Mouse (Mus musculus) common myeloid progenitor, adult 5-6 weeks (primary cell): Measurements from ENCODE around the gene Pabpc5. TPM values are rescaled to one million over a fixed set of nuclear protein-coding genes. Genes with fewer than 3 reads are reported as not detected.

Experiments used
- ATAC-seq: replicated peaks from 2 replicates; pipeline ENCODE4 v1.8.0; 2016; ENCODE audit warnings: low read depth, mild to moderate bottlenecking, moderate TSS enrichment, inconsistent platforms; ENCODE audit not compliant: poor library complexity, severe bottlenecking
- total RNA-seq: library from RNA; stranded (forward); fragments of 200-1000, 187-1606 nt; gene quantifications from 2 replicates; pipeline ENCODE4 v1.2.3, GENCODE M21; 2017

Gene Pabpc5
- total RNA-seq = not detected in 2 replicates

DNA sequence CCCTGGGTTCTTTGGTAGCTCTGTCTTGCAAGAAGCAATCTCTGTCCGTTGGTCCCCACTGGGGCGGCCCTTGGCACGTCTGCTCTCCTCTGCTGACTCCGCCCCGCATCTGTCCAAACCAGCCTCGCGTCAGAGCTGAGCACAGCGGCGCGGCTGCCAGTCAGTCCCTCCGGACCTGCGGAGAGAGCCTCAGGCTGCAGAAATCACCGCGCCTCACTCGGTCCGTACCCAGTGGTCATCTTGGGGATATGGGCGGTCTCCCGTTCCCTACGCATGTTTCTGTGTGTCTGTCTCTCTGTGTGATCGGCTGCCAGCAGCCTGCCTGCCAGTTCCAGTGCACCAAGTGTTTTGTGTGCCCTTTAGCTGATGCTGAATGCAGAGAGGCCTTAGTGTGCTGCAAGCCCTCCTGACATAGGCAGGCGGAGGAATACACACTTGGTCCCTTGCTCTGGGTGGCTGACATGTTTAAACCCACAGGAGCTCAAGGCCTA lies at the start of gene Pabpc5:
Pabpc5 (plus strand) TSS at position 116 of the 491 bp plus-strand sequence.
- ATAC-seq = no peak

DNA sequence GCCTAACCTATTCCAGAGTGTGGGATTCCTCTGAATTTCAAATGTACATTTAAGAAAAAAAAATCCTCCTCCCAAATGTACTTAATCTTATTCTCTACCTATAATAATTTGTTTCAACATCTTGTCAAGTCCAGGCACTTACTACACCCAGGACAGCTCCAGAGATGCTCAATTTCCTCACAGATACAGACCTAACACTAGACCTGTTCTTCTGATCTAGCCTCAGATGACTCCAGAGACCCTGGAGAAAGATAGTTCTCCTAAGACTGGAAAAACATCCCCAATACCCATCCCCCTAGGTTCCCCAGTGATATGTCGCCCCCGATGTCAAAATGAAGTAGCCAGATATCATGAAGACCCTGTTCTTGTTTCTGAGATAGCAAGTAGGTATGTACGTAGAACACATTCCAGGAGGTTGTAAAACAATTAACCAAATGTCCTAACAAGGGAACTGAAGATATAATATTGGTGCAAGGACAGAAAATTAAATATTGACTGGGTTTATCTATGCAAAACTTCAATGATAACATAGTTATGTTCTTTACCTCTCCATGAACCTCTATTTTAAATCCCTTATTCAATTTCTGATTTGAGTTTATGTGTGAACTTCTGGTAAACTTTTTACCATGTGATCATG lies 39.9 kb upstream of the Pabpc5 start:
- ATAC-seq = no peak

DNA sequence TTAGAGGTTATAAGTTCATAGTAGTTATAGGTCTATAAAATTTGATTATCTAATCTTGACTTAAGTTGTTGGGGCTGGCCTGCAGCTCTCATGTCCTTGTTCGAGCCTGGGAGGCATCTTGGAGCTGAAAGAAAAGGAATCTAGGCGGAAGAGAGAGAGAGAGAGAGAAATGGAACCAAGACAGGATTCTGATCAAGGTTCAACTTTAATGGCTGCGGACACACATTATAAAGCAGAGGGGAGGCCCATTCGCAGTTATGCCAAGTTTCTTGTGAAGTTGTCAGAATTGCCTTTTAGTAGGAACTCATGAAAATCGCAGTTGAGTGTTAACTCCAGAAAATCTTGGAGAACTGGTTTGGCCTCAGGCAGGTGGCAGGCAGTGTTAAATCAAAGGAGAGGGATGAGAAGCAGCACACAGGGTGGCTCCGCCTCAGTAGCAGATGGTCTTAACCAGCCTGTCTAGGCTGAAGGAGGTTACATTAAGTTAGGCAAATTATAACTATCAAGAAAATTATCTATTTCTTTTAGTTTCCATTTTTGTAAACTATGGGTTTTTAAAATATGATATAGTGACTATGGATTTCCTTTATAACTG lies 38.6 kb upstream of the Pabpc5 start:
- ATAC-seq = no peak

DNA sequence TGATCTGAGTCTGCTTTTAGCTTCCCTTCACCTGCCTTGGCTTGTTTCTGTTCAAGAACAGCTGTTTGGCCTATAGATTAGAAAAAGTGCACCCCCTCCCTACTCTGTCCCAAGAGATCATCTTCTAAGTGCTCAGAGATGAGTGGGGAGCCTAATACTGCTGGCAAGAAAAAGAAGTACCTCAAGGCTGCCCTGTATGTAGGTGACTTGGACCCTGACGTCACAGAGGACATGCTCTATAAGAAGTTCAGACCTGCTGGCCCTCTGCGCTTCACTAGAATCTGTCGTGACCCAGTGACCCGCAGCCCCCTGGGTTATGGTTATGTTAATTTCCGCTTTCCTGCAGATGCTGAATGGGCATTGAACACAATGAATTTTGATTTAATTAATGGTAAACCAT lies 856 bp downstream of the Pabpc5 start:
- ATAC-seq = no peak
